Mouse (Mus musculus) stomach, embryonic 14.5 days (tissue): ENCODE measurements around the gene Sh3gl2. TPM values are rescaled to one million over a fixed set of nuclear protein-coding genes. Genes with fewer than 3 reads are reported as not detected.

Source experiments
- ATAC-seq: fragments of 200-750 bp; cut with Nextera tagmentation; 2 replicates; pipeline ENCODE4 v1.8.0; 2017; ENCODE audit warnings: low read depth, moderate TSS enrichment; ENCODE audit not compliant: insufficient number of reproducible peaks, insufficient read depth, low FRiP score
- H3K27ac ChIP-seq: fragments of 300-500 bp; sonication (generic); 2 replicates; pipeline ENCODE4 v1.5.1; 2014; ENCODE audit warnings: mild to moderate bottlenecking, low read length, moderate library complexity, mixed read lengths
- H3K27me3 ChIP-seq: fragments of 300-500 bp; sonication (generic); 2 replicates; pipeline ENCODE4 v1.6.1; 2014; ENCODE audit warnings: low read length, control low read depth, mixed read lengths; ENCODE audit not compliant: control insufficient read depth, insufficient read depth
- H3K36me3 ChIP-seq: fragments of 300-500 bp; sonication (generic); 2 replicates; pipeline ENCODE4 v1.6.1; 2014; ENCODE audit warnings: mild to moderate bottlenecking, control low read depth, low read length, moderate library complexity, mixed read lengths; ENCODE audit not compliant: control insufficient read depth, insufficient read depth
- H3K4me1 ChIP-seq: fragments of 300-500 bp; sonication (generic); 2 replicates; pipeline ENCODE4 v1.6.1; 2014; ENCODE audit warnings: low read length, control low read depth, mixed read lengths; ENCODE audit not compliant: control insufficient read depth, insufficient read depth
- H3K4me2 ChIP-seq: fragments of 300-500 bp; sonication (generic); replicated peaks from 2 replicates; pipeline ENCODE4 v1.6.1; 2014; ENCODE audit warnings: low read depth, low read length, control low read depth
- H3K4me3 ChIP-seq: fragments of 300-500 bp; sonication (generic); 2 replicates; pipeline ENCODE4 v1.5.1; 2014; ENCODE audit warnings: low read depth, low read length, control low read depth
- H3K9ac ChIP-seq: fragments of 300-500 bp; sonication (generic); replicated peaks from 2 replicates; pipeline ENCODE4 v1.6.1; 2014; ENCODE audit warnings: low read depth, mild to moderate bottlenecking, control low read depth, low read length, moderate library complexity, mixed read lengths
- H3K9me3 ChIP-seq: fragments of 300-500 bp; sonication (generic); 2 replicates; pipeline ENCODE4 v1.6.1; 2016; ENCODE audit warnings: low read depth, low read length, control low read depth; ENCODE audit not compliant: control insufficient read depth
- WGBS: fragments of 180-500 bp; shearing (Covaris S2); extraction: QIAGEN DNeasy Blood & Tissue Kit; methylation state at CpG from one replicate; pipeline ENCODE4 v1.1.7; 2014; 5-methylcytosine and 5-hydroxymethylcytosine counted together
- polyA plus RNA-seq: library from polyadenylated mRNA; unstranded; fragments of >200 nt; fragmentation: Nextera tagmentation; extraction: Ambion mirVana; gene quantifications from 2 replicates; pipeline ENCODE4 v1.2.1, GENCODE M21; 2014

Sh3gl2 gene
- polyA plus RNA-seq, 1 experiment from 2014 or later = 11.2 TPM

GRCm38 (mm10) chr4:85262606-85263005, 57.7 kb downstream of the Sh3gl2 start:
- H3K4me1 ChIP-seq = no peaks in the 10 kb centered on the region
- no peak overlapping the region for H3K4me3 ChIP-seq
- WGBS = 79% methylated on average over 13 of the region's 13 CpGs
- no peaks in the 10 kb centered on the region for H3K36me3 ChIP-seq
- H3K9me3 ChIP-seq = no peaks in the 10 kb centered on the region
- H3K27me3 ChIP-seq = no peaks in the 10 kb centered on the region
- no peak for ATAC-seq
- no peak overlapping the region for H3K4me2 ChIP-seq
- H3K27ac ChIP-seq = no peak overlapping the region
- H3K9ac ChIP-seq = no peak overlapping the region

DNA sequence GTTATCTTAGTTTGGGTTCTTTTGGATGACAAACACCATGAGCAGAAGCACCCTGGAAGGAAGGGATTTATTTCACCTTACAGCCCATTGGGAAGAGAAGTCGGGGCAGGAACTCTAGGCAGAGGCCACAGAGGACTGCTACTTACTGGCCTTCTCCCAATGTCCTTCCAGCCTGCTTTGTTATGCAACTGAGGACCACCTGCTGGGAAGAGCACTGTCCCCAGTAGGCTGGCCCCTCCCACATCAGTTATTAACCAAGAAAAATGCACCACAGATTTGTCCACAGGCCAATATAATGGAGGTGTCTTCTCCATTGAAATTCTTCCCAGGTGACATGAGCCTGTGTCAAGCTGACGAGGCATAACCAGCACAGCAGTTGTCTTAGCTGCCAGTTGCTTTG, 62.5 kb downstream of the Sh3gl2 start:
- no peak for ATAC-seq
- WGBS = 82% methylated on average over 2 of the region's 2 CpGs
- H3K4me2 ChIP-seq = no peak overlapping the region
- no peak overlapping the region for H3K4me3 ChIP-seq
- H3K27me3 ChIP-seq = no peaks in the 10 kb centered on the region
- H3K27ac ChIP-seq = no peak overlapping the region
- H3K4me1 ChIP-seq = no peaks in the 10 kb centered on the region
- H3K9me3 ChIP-seq = no peaks in the 10 kb centered on the region
- H3K9ac ChIP-seq = no peak overlapping the region
- no peaks in the 10 kb centered on the region for H3K36me3 ChIP-seq

DNA sequence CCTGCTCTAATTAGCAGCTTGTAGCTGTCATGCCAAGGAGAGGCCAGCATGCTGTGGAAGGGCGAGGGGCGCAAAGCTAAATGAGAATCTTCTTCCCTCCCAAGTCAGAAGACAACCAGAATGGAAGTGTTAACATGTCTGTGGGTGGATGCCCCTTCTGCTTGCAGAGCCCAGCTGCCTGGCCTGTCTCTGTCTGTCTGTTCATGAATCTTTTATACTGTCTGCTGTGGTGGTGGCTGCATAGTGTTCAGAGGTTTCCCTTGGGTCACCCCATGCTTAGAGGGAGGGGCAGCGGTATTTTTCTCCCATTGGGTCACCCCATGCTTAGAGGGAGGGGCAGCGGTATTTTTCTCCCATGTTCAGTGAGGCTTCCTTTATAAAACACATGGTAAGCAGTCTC, 68.0 kb downstream of the Sh3gl2 start:
- H3K9ac ChIP-seq = no peak overlapping the region
- H3K27me3 ChIP-seq = no peaks in the 10 kb centered on the region
- no peak overlapping the region for H3K4me2 ChIP-seq
- 86% methylated on average over 4 of the region's 4 CpGs for WGBS
- H3K27ac ChIP-seq = no peak overlapping the region
- H3K9me3 ChIP-seq = no peaks in the 10 kb centered on the region
- H3K4me1 ChIP-seq = no peaks in the 10 kb centered on the region
- ATAC-seq = no peak
- H3K36me3 ChIP-seq = no peaks in the 10 kb centered on the region
- no peak overlapping the region for H3K4me3 ChIP-seq

- no peak overlapping the region for H3K27ac ChIP-seq
- no peak for ATAC-seq
- WGBS = 79% methylated on average over 3 of the region's 3 CpGs
- no peaks in the 10 kb centered on the region for H3K27me3 ChIP-seq
- H3K36me3 ChIP-seq = no peaks in the 10 kb centered on the region
- H3K4me2 ChIP-seq = no peak overlapping the region
- H3K4me1 ChIP-seq = no peaks in the 10 kb centered on the region
- no peak overlapping the region for H3K4me3 ChIP-seq
- no peak overlapping the region for H3K9ac ChIP-seq
- no peaks in the 10 kb centered on the region for H3K9me3 ChIP-seq
These were observed 68.5 kb downstream of the Sh3gl2 start for GRCm38 (mm10) chr4:85273452-85273851.

- no peak for ATAC-seq
- Histone ChIP-seq H3K9me3 (no peaks in the 10 kb centered on the region), H3K27ac (no peak overlapping the region), H3K36me3 (no peaks in the 10 kb centered on the region), H3K4me3 (no peak overlapping the region), H3K27me3 (no peaks in the 10 kb centered on the region), H3K4me2 (no peak overlapping the region), H3K9ac (no peak overlapping the region), H3K4me1 (no peaks in the 10 kb centered on the region)
- WGBS = 93% methylated on average over 9 of the region's 9 CpGs
These were observed 78.2 kb downstream of the Sh3gl2 start for GRCm38 (mm10) chr4:85283151-85283550.

DNA sequence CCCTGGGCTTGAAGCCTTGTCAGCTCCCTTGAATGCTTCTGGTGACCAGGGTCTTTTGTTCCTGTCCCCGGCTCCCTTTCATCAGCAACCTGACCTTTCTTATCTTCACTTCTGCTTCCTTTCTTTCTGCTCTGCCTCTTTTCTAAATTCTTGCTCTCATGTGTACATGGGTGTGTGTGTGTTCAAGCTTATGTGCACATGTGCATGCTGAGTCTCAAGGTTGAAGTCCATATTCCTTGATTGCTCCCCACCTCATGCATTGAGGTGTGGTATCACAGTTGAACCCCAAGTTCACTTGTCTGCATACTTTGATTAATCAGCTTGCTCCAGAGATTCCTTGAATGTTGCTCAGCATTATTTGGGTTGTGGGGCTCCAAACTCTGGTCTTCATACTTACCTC, 85.1 kb downstream of the Sh3gl2 start:
- no peak overlapping the region for H3K9ac ChIP-seq
- no peaks in the 10 kb centered on the region for H3K4me1 ChIP-seq
- H3K4me2 ChIP-seq = no peak overlapping the region
- H3K27ac ChIP-seq = no peak overlapping the region
- no peak overlapping the region for H3K4me3 ChIP-seq
- no peaks in the 10 kb centered on the region for H3K27me3 ChIP-seq
- H3K9me3 ChIP-seq = no peaks in the 10 kb centered on the region
- ATAC-seq = no peak
- H3K36me3 ChIP-seq = no peaks in the 10 kb centered on the region
- WGBS = 67% methylated on average over 1 of the region's 1 CpGs

- Histone ChIP-seq H3K9ac (no peak overlapping the region), H3K4me1 (no peaks in the 10 kb centered on the region), H3K27ac (no peak overlapping the region), H3K36me3 (no peaks in the 10 kb centered on the region), H3K9me3 (no peaks in the 10 kb centered on the region), H3K4me2 (no peak overlapping the region), H3K27me3 (no peaks in the 10 kb centered on the region), H3K4me3 (no peak overlapping the region)
- no peak for ATAC-seq
- 50% methylated on average over 4 of the region's 4 CpGs for WGBS
These were observed 86.4 kb downstream of the Sh3gl2 start for GRCm38 (mm10) chr4:85291296-85291695.

- Histone ChIP-seq H3K9me3 (no peaks in the 10 kb centered on the region), H3K4me2 (no peak overlapping the region), H3K36me3 (no peaks in the 10 kb centered on the region), H3K9ac (no peak overlapping the region), H3K4me3 (no peak overlapping the region), H3K27ac (no peak overlapping the region), H3K4me1 (no peaks in the 10 kb centered on the region), H3K27me3 (no peaks in the 10 kb centered on the region)
- 75% methylated on average over 3 of the region's 3 CpGs for WGBS
- no peak for ATAC-seq
These were observed 88.4 kb downstream of the Sh3gl2 start for GRCm38 (mm10) chr4:85293368-85293767.

- Histone ChIP-seq H3K4me3 (no peak overlapping the region), H3K36me3 (no peaks in the 10 kb centered on the region), H3K27me3 (no peaks in the 10 kb centered on the region), H3K9ac (no peak overlapping the region), H3K9me3 (no peaks in the 10 kb centered on the region), H3K27ac (no peak overlapping the region), H3K4me2 (no peak overlapping the region), H3K4me1 (no peaks in the 10 kb centered on the region)
- 81% methylated on average over 6 of the region's 6 CpGs for WGBS
- no peak for ATAC-seq
These were observed 95.9 kb downstream of the Sh3gl2 start for GRCm38 (mm10) chr4:85300610-85301405.
